Mouse (Mus musculus): ENCODE results near the gene Csf3.

Gene Csf3

DNA sequence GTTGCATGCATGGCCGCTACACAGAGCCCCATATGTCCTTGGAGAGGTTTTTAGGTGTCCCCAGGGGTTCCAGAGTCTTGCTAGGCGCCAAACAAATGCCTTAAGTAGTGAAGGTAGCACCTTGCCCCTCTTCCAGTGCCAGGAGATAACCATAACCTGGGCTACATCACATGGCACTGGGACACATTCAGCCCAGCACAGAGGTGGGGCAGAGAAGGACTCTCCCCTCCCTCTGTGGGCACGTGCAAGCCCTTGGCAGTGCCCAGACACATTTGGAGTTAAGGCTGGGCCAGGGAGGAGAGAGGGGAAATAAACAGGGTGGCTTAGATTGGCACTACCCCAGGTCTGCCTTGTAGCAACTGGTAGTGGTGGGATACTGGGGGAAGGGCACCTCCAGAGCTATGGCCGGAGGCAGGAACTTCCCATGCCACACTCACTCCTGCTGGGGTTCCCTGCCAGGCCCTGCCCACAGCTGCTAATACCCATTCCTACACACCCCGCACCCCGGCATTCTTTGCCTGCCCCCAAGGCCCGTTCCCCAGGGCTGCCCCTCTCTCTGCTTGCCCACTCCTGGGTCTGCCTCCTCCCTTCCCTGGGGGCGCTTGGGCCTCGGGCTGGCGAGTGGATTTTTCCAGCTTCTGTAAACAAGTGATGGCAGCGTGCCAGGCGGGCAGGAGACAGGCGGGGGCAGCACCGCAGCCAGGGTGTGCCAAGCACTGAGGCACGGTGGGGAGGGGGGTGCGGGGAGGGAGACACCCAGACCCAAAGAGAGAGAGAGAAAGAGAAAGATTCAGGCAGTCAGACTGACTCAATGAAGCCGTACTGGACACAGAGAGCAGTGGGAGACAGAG is 49.5 kb downstream of the Csf3 start:
- no peak for DNase-seq

DNA sequence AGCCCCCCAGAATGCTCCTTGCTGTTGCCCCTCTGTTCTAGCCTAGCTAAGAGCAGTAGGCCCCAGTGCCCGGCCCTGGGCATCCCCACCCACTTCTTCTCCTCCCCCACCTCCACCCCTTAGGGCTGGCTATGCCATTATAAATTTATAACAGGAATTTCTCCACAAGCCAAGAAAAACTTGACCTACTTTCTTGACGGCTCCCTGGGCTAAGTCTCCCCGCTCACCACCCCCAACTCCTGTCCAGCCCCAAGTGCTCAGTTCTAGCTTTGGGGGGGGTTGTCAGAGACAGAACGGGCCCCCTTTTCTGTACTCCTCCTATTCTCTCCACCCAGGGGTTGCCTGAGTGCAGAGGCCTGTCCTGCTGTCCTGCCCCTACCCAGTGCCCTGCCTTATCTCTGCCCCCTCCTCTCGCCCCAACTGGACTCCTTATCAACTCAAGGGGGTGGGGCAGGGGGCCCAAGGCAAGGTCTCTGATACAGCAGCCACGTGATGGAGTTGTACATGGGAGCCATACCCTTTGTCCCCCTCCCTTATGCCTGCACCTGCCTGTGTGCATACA is 50.2 kb downstream of the Csf3 start:
- DNase-seq, result no peak

DNA sequence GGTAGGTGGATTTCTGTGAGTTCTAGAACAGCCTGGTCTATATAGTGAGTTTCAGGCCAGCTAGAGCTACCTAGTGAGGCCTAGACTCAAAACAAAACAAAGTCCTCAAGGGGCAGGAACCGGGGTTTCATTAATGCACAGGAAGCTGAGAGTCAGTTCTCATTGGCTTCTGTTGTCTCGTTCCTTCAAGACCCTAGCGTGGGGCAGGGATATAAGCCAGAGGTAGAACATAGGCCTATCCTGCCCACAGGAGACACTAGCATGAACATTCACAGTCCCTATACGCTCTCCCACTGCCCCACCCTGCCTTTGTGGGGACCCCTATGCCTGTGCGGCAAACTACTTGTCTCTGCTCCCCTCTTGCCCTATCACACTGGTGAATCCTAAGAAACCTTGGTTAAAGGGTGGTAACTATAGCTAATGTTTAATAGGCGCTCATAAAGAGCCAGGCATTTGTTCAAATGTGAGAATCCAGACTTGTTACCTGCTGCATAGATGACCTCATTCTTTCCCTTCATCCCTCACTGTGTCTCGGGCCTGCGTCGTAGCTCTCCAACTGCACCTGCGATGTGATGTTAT is 51.6 kb downstream of the Csf3 start:
- no peak for DNase-seq

All from spleen, adult 18-20 months (tissue).